Mouse (Mus musculus) embryonic fibroblast, embryonic 13.5 days (primary cell): ENCODE data around the gene Spc24.

ENCODE experiments used
- CTCF ChIP-seq: IDR thresholded peaks from 2 replicates; pipeline ENCODE4 v1.5.1; 2011; ENCODE audit warnings: mild to moderate bottlenecking, control low read depth, low read length, moderate library complexity, borderline replicate concordance; ENCODE audit not compliant: insufficient read depth
- POLR2A ChIP-seq: IDR thresholded peaks from 2 replicates; pipeline ENCODE4 v1.6.1; 2011; ENCODE audit warnings: low read depth, mild to moderate bottlenecking, control low read depth, low read length, moderate library complexity

GRCm38 (mm10) chr9:21799010-21799350 lies 38.9 kb upstream of the Spc24 start:
- no peak for TF ChIP-seq POLR2A
- no peak for TF ChIP-seq CTCF
